Mouse (Mus musculus): Measurements from ENCODE around the gene Gm10382. TPM values are rescaled to one million over a fixed set of nuclear protein-coding genes. Genes with fewer than 3 reads are reported as not detected.
"Not testable (repeated sequence)": the region's sequence is repeated elsewhere in the genome, so short reads cannot be mapped to it uniquely, and the experiment has no call there.

The Gm10382 gene
- polyA plus RNA-seq, 1 experiment from 2014 or later = 0.65 TPM

GRCm38 (mm10) chr5:125418636-125419035 is 29.5 kb downstream of the Gm10382 start:
- H3K4me3 ChIP-seq (ENCODE audit: low read depth, low read length) = no peak overlapping the region
- ATAC-seq (replicated peaks; ENCODE audit: low FRiP score) (no peak), DNase-seq (ENCODE audit: low spot score) (no peak)
- WGBS = 91% methylated on average over 12 of the region's 12 CpGs
- no peaks in the 10 kb centered on the region for H3K4me1 ChIP-seq (replicated peaks; ENCODE audit: control insufficient read depth, insufficient read depth, low read length)
- H3K36me3 ChIP-seq (ENCODE audit: control insufficient read depth, insufficient read depth, low read length) = peaks cover 21% of the 10 kb centered on the region
- no peak overlapping the region for H3K27ac ChIP-seq (ENCODE audit: low read depth, low read length)
- no peaks in the 10 kb centered on the region for H3K27me3 ChIP-seq (ENCODE audit: control insufficient read depth, insufficient read depth, low read length)
- H3K9me3 ChIP-seq (ENCODE audit: control insufficient read depth, low read length) = no peaks in the 10 kb centered on the region
- H3K4me2 ChIP-seq (ENCODE audit: low read depth, low read length, severe bottlenecking) = no peak overlapping the region
- no peak overlapping the region for H3K9ac ChIP-seq (ENCODE audit: low read length)

GRCm38 (mm10) chr5:125419124-125419523 is 30.0 kb downstream of the Gm10382 start:
- H3K36me3 ChIP-seq (ENCODE audit: control insufficient read depth, insufficient read depth, low read length) = peaks cover 24% of the 10 kb centered on the region
- DNase-seq (ENCODE audit: low spot score) (no peak), ATAC-seq (replicated peaks; ENCODE audit: low FRiP score) (no peak)
- H3K4me2 ChIP-seq (ENCODE audit: low read depth, low read length, severe bottlenecking) = no peak overlapping the region
- no peak overlapping the region for H3K27ac ChIP-seq (ENCODE audit: low read depth, low read length)
- 86% methylated on average over 11 of the region's 11 CpGs for WGBS
- no peaks in the 10 kb centered on the region for H3K9me3 ChIP-seq (ENCODE audit: control insufficient read depth, low read length)
- no peaks in the 10 kb centered on the region for H3K4me1 ChIP-seq (replicated peaks; ENCODE audit: control insufficient read depth, insufficient read depth, low read length)
- no peak overlapping the region for H3K9ac ChIP-seq (ENCODE audit: low read length)
- H3K27me3 ChIP-seq (ENCODE audit: control insufficient read depth, insufficient read depth, low read length) = no peaks in the 10 kb centered on the region
- no peak overlapping the region for H3K4me3 ChIP-seq (ENCODE audit: low read depth, low read length)

GRCm38 (mm10) chr5:125425698-125426276 is 36.7 kb downstream of the Gm10382 start:
- Histone ChIP-seq H3K9me3 (ENCODE audit: control insufficient read depth, low read length) (no peaks in the 10 kb centered on the region), H3K4me3 (ENCODE audit: low read depth, low read length) (no peak overlapping the region), H3K36me3 (ENCODE audit: control insufficient read depth, insufficient read depth, low read length) (peaks cover 14% of the 10 kb centered on the region), H3K9ac (ENCODE audit: low read length) (no peak overlapping the region), H3K4me1 (replicated peaks; ENCODE audit: control insufficient read depth, insufficient read depth, low read length) (no peaks in the 10 kb centered on the region), H3K27me3 (ENCODE audit: control insufficient read depth, insufficient read depth, low read length) (no peaks in the 10 kb centered on the region), H3K27ac (ENCODE audit: low read depth, low read length) (no peak overlapping the region), H3K4me2 (ENCODE audit: low read depth, low read length, severe bottlenecking) (no peak overlapping the region)
- ATAC-seq (replicated peaks; ENCODE audit: low FRiP score) = no peak
- DNase-seq (ENCODE audit: low spot score) = no peak
- WGBS = 94% methylated on average over 10 of the region's 10 CpGs

- no peaks in the 10 kb centered on the region for H3K4me1 ChIP-seq (replicated peaks; ENCODE audit: control insufficient read depth, insufficient read depth, low read length)
- no peak overlapping the region for H3K4me3 ChIP-seq (ENCODE audit: low read depth, low read length)
- no peak overlapping the region for H3K27ac ChIP-seq (ENCODE audit: low read depth, low read length)
- WGBS = 95% methylated on average over 10 of the region's 10 CpGs
- no peak overlapping the region for H3K9ac ChIP-seq (ENCODE audit: low read length)
- H3K27me3 ChIP-seq (ENCODE audit: control insufficient read depth, insufficient read depth, low read length) = no peaks in the 10 kb centered on the region
- H3K9me3 ChIP-seq (ENCODE audit: control insufficient read depth, low read length) = no peaks in the 10 kb centered on the region
- no peak for ATAC-seq (replicated peaks; ENCODE audit: low FRiP score)
- H3K4me2 ChIP-seq (ENCODE audit: low read depth, low read length, severe bottlenecking) = no peak overlapping the region
- no peak for DNase-seq (ENCODE audit: low spot score)
- H3K36me3 ChIP-seq (ENCODE audit: control insufficient read depth, insufficient read depth, low read length) = peaks cover 15% of the 10 kb centered on the region
These were observed 37.2 kb downstream of the Gm10382 start for GRCm38 (mm10) chr5:125426343-125426742.

- H3K4me1 ChIP-seq (replicated peaks; ENCODE audit: control insufficient read depth, insufficient read depth, low read length) = not testable (repeated sequence)
These were observed 43.2 kb downstream of the Gm10382 start for GRCm38 (mm10) chr5:125432324-125432723.

GRCm38 (mm10) chr5:125433793-125434337 is 44.7 kb downstream of the Gm10382 start, which contains the start of gene Dhx37:
Gene Dhx37 (minus strand): TSS chr5:125434121.
- DNase-seq (ENCODE audit: low spot score) (peak; percentile 96), ATAC-seq (replicated peaks; ENCODE audit: low FRiP score) (peak; percentile 95)
- Histone ChIP-seq H3K4me1 (replicated peaks; ENCODE audit: control insufficient read depth, insufficient read depth, low read length) (no peaks in the 10 kb centered on the region; the same call in 1 of the 2 replicates), H3K9ac (ENCODE audit: low read length) (peak within 1 kb of the TSS; percentile 89), H3K4me3 (ENCODE audit: low read depth, low read length) (peak within 1 kb of the TSS; percentile 87), H3K9me3 (ENCODE audit: control insufficient read depth, low read length) (no peaks in the 10 kb centered on the region), H3K27ac (ENCODE audit: low read depth, low read length) (no peak within 1 kb of the TSS), H3K36me3 (ENCODE audit: control insufficient read depth, insufficient read depth, low read length) (peaks cover 5% of the 10 kb centered on the region), H3K27me3 (ENCODE audit: control insufficient read depth, insufficient read depth, low read length) (no peaks in the 10 kb centered on the region), H3K4me2 (ENCODE audit: low read depth, low read length, severe bottlenecking) (peak within 1 kb of the TSS; percentile 90)
- WGBS = under 1% methylated on average over 46 of the region's 46 CpGs

More at GRCm38 (mm10) chr5:125432324-125432723, 43.2 kb downstream of the Gm10382 start:
- not testable (repeated sequence) for H3K27me3 ChIP-seq (ENCODE audit: control insufficient read depth, insufficient read depth, low read length); H3K9me3 ChIP-seq (ENCODE audit: control insufficient read depth, low read length); H3K36me3 ChIP-seq (ENCODE audit: control insufficient read depth, insufficient read depth, low read length); H3K4me3 ChIP-seq (ENCODE audit: low read depth, low read length); ATAC-seq (replicated peaks; ENCODE audit: low FRiP score); H3K4me2 ChIP-seq (ENCODE audit: low read depth, low read length, severe bottlenecking); DNase-seq (ENCODE audit: low spot score); H3K9ac ChIP-seq (ENCODE audit: low read length); H3K27ac ChIP-seq (ENCODE audit: low read depth, low read length)
- WGBS = 95% methylated on average over 2 of the region's 2 CpGs

GRCm38 (mm10) chr5:125434347-125434746 is 45.2 kb downstream of the Gm10382 start:
- not testable (repeated sequence) for H3K4me2 ChIP-seq (ENCODE audit: low read depth, low read length, severe bottlenecking); H3K4me1 ChIP-seq (replicated peaks; ENCODE audit: control insufficient read depth, insufficient read depth, low read length); H3K9me3 ChIP-seq (ENCODE audit: control insufficient read depth, low read length); ATAC-seq (replicated peaks; ENCODE audit: low FRiP score); DNase-seq (ENCODE audit: low spot score); H3K36me3 ChIP-seq (ENCODE audit: control insufficient read depth, insufficient read depth, low read length); H3K27ac ChIP-seq (ENCODE audit: low read depth, low read length); H3K9ac ChIP-seq (ENCODE audit: low read length); H3K27me3 ChIP-seq (ENCODE audit: control insufficient read depth, insufficient read depth, low read length)
- H3K4me3 ChIP-seq (ENCODE audit: low read depth, low read length) = peak overlapping the region; percentile 87; the same call in 1 of the 2 replicates
- WGBS = 55% methylated on average over 15 of the region's 15 CpGs

Measured in forebrain, embryonic 11.5 days (tissue).